Mouse (Mus musculus) 3134 (cell line): ENCODE data around the gene Actr5.

Experiments used
- DNase-seq: peaks from one replicate; pipeline ENCODE4 v3.0.0-alpha.2; 2011; ENCODE audit warnings: low spot score; ENCODE audit not compliant: insufficient read length; ENCODE audit errors: extremely low read depth

Gene Actr5

GRCm38 (mm10) chr2:158666071-158666800, 41.5 kb downstream of the Actr5 start:
- DNase-seq: no peak

GRCm38 (mm10) chr2:158667022-158667670, 42.5 kb downstream of the Actr5 start:
- DNase-seq: no peak

- no peak for DNase-seq
Observed at GRCm38 (mm10) chr2:158667671-158668432, 43.2 kb downstream of the Actr5 start.

GRCm38 (mm10) chr2:158668433-158669010, 43.8 kb downstream of the Actr5 start:
- DNase-seq: no peak

GRCm38 (mm10) chr2:158669199-158670195, 44.8 kb downstream of the Actr5 start:
- no peak for DNase-seq

GRCm38 (mm10) chr2:158670571-158670970, 45.9 kb downstream of the Actr5 start:
- DNase-seq: no peak

- no peak for DNase-seq
Observed at GRCm38 (mm10) chr2:158672829-158673228, 48.1 kb downstream of the Actr5 start.

GRCm38 (mm10) chr2:158673493-158673892, 48.8 kb downstream of the Actr5 start:
- DNase-seq: no peak

- no peak for DNase-seq
Observed at GRCm38 (mm10) chr2:158674131-158674530, 49.4 kb downstream of the Actr5 start.

- no peak for DNase-seq
Observed at GRCm38 (mm10) chr2:158674759-158675158, 50.1 kb downstream of the Actr5 start.

GRCm38 (mm10) chr2:158675161-158675560, 50.5 kb downstream of the Actr5 start:
- DNase-seq: no peak

GRCm38 (mm10) chr2:158675907-158676533, 51.3 kb downstream of the Actr5 start:
- DNase-seq: no peak

GRCm38 (mm10) chr2:158677946-158678345, 53.3 kb downstream of the Actr5 start:
- DNase-seq: no peak

- DNase-seq: no peak
Observed at GRCm38 (mm10) chr2:158679091-158679490, 54.4 kb downstream of the Actr5 start.

- no peak for DNase-seq
Observed at GRCm38 (mm10) chr2:158680357-158680889, 55.7 kb downstream of the Actr5 start.

- no peak for DNase-seq
Observed at GRCm38 (mm10) chr2:158681714-158682113, 57.0 kb downstream of the Actr5 start.

- DNase-seq: no peak
Observed at GRCm38 (mm10) chr2:158682344-158683037, 57.8 kb downstream of the Actr5 start.

- no peak for DNase-seq
Observed at GRCm38 (mm10) chr2:158683038-158683413, 58.3 kb downstream of the Actr5 start.
